In the genomic region with DNA sequence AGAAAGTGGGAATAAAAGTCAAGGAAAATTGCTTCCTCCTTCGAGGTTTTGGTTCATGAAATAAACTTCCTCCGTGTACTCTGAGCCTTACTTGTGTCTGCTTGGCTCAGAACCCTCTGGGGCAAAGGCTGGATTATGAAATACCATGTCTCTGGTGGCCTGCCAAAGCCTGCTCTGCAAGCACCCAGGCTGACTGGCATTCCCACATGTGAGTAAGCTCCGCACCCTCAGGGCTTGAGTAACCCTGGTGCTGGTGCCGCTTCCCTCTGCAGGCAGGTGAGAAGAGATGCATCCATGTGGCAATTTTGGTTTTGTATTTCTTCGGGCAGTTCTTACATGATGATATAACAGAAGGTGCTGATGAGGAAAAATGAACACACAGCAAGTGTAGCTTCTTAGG, we compare ENCODE assay signal across 10 mouse cellular contexts.
A peak's percentile ranks its signal among the peaks of the same experiment; 100 is the strongest.
DNase-seq lines count a peak whose midpoint lies in the region; ATAC-seq and TF ChIP-seq lines count a peak whose summit lies in the region.
"Had no signal": no experiment of that assay in that cellular context is flagged by ENCODE, and none has a peak within 500 bp of the region (broad histone marks: within the 10 kb centered on the region; RNA-seq: fewer than 3 reads in every experiment).

No protein-coding gene starts in this region.

- no peaks in the 10 kb centered on the region for H3K9me3 ChIP-seq in heart, embryonic 12.5 days (replicated peaks)
- H3K9me3 ChIP-seq in embryonic facial prominence, embryonic 14.5 days (ENCODE audit: control insufficient read depth, low read length): no peaks in the 10 kb centered on the region
- H3K9me3 ChIP-seq in stomach, embryonic 16.5 days (replicated peaks; ENCODE audit: control insufficient read depth, low read length): no peaks in the 10 kb centered on the region
- H3K9me3 ChIP-seq in midbrain, embryonic 13.5 days: no peaks in the 10 kb centered on the region

- TF ChIP-seq POLR2A in heart, adult 2 months (IDR thresholded peaks at IDR 0.05; ENCODE audit: insufficient read depth, low read depth, low read length): no peak

- H3K79me2 ChIP-seq in heart, adult 2 months (replicated peaks; ENCODE audit: control insufficient read depth, insufficient read depth, low read length): no peaks in the 10 kb centered on the region

- ATAC-seq in heart, embryonic 12.5 days (ENCODE audit: insufficient number of reproducible peaks, low FRiP score): no peak
- ATAC-seq in embryonic facial prominence, embryonic 14.5 days (ENCODE audit: low read depth): peak; percentile 79
- ATAC-seq in stomach, embryonic 16.5 days (ENCODE audit: insufficient read depth, low FRiP score): peak; percentile 68
- ATAC-seq in midbrain, embryonic 13.5 days: no peak
- ATAC-seq: forebrain, embryonic 14.5 days had no signal

- no peak overlapping the region for H3K4me2 ChIP-seq in heart, embryonic 12.5 days
- H3K4me2 ChIP-seq in embryonic facial prominence, embryonic 14.5 days (ENCODE audit: low read depth, low read length): no peak overlapping the region
- no peak overlapping the region for H3K4me2 ChIP-seq in stomach, embryonic 16.5 days (ENCODE audit: low read depth, low read length)
- H3K4me2 ChIP-seq in midbrain, embryonic 13.5 days (replicated peaks): no peak overlapping the region

- H3K4me3 ChIP-seq in heart, adult 2 months: no peak overlapping the region
- H3K4me3 ChIP-seq in heart, embryonic 12.5 days: no peak overlapping the region
- H3K4me3 ChIP-seq in embryonic facial prominence, embryonic 14.5 days (ENCODE audit: low read depth, low read length): no peak overlapping the region
- H3K4me3 ChIP-seq in stomach, embryonic 16.5 days (replicated peaks; ENCODE audit: low read length): no peak overlapping the region
- no peak overlapping the region for H3K4me3 ChIP-seq in midbrain, embryonic 13.5 days (replicated peaks)

- no peak overlapping the region for H3K9ac ChIP-seq in heart, adult 2 months (ENCODE audit: low read depth, low read length)
- H3K9ac ChIP-seq in heart, embryonic 12.5 days: no peak overlapping the region
- no peak overlapping the region for H3K9ac ChIP-seq in embryonic facial prominence, embryonic 14.5 days (ENCODE audit: low read depth, low read length)
- no peak overlapping the region for H3K9ac ChIP-seq in stomach, embryonic 16.5 days (ENCODE audit: low read length)
- no peak overlapping the region for H3K9ac ChIP-seq in midbrain, embryonic 13.5 days (replicated peaks)

- no peak overlapping the region for H3K27ac ChIP-seq in heart, adult 2 months
- H3K27ac ChIP-seq in heart, embryonic 12.5 days (ENCODE audit: poor library complexity, severe bottlenecking): no peak overlapping the region
- H3K27ac ChIP-seq in embryonic facial prominence, embryonic 14.5 days (replicated peaks; ENCODE audit: low read depth, low read length): no peak overlapping the region
- no peak overlapping the region for H3K27ac ChIP-seq in stomach, embryonic 16.5 days (ENCODE audit: low read length)
- H3K27ac ChIP-seq in midbrain, embryonic 13.5 days: no peak overlapping the region

- no peaks in the 10 kb centered on the region for H3K27me3 ChIP-seq in heart, adult 2 months (ENCODE audit: control insufficient read depth, insufficient read depth, low read length)
- peaks cover 6% of the 10 kb centered on the region for H3K27me3 ChIP-seq in heart, embryonic 12.5 days (replicated peaks)
- H3K27me3 ChIP-seq in embryonic facial prominence, embryonic 14.5 days (replicated peaks; ENCODE audit: control insufficient read depth, insufficient read depth, low read length): peaks cover 3% of the 10 kb centered on the region; the same call in 1 of the 2 replicates
- H3K27me3 ChIP-seq in stomach, embryonic 16.5 days (ENCODE audit: control insufficient read depth, insufficient read depth, low read length): no peaks in the 10 kb centered on the region
- H3K27me3 ChIP-seq in midbrain, embryonic 13.5 days: no peaks in the 10 kb centered on the region

- H3K4me1 ChIP-seq in heart, adult 2 months (ENCODE audit: control insufficient read depth, insufficient read depth, low read length): no peaks in the 10 kb centered on the region
- no peaks in the 10 kb centered on the region for H3K4me1 ChIP-seq in heart, embryonic 12.5 days (replicated peaks)
- H3K4me1 ChIP-seq in embryonic facial prominence, embryonic 14.5 days (ENCODE audit: control insufficient read depth, insufficient read depth, low read length): no peaks in the 10 kb centered on the region
- H3K4me1 ChIP-seq in stomach, embryonic 16.5 days (ENCODE audit: control insufficient read depth, insufficient read depth, low read length): no peaks in the 10 kb centered on the region
- H3K4me1 ChIP-seq in midbrain, embryonic 13.5 days (replicated peaks): no peaks in the 10 kb centered on the region

- intact Hi-C loops in heart, adult 2 months (cut with DNase I): no loop called here

- TF ChIP-seq CTCF in heart, adult 2 months (IDR thresholded peaks at IDR 0.05): peak; percentile 48

- WGBS in heart, adult 2 months: 66% methylated on average over 5 of the region's 5 CpGs
- WGBS in heart, embryonic 12.5 days: 72% methylated on average over 5 of the region's 5 CpGs
- WGBS in embryonic facial prominence, embryonic 14.5 days: 51% methylated on average over 5 of the region's 5 CpGs
- WGBS in stomach, embryonic 16.5 days: 66% methylated on average over 5 of the region's 5 CpGs
- WGBS in midbrain, embryonic 13.5 days: 79% methylated on average over 5 of the region's 5 CpGs

- H3K36me3 ChIP-seq in heart, adult 2 months (ENCODE audit: control insufficient read depth, insufficient read depth, low read length): no peaks in the 10 kb centered on the region
- H3K36me3 ChIP-seq in heart, embryonic 12.5 days: no peaks in the 10 kb centered on the region
- H3K36me3 ChIP-seq in embryonic facial prominence, embryonic 14.5 days (ENCODE audit: control insufficient read depth, insufficient read depth, low read length): no peaks in the 10 kb centered on the region
- no peaks in the 10 kb centered on the region for H3K36me3 ChIP-seq in stomach, embryonic 16.5 days (ENCODE audit: control insufficient read depth, insufficient read depth, low read length)
- H3K36me3 ChIP-seq in midbrain, embryonic 13.5 days: no peaks in the 10 kb centered on the region

- peak; percentile 41 to 74 for DNase-seq in heart, adult 2 months
- peak; percentile 82 for DNase-seq in embryonic facial prominence, embryonic 14.5 days (ENCODE audit: low spot score)
- peak; percentile 90 for DNase-seq in kidney, postnatal 14 days
- DNase-seq in thymus, postnatal 25 days: no peak
- DNase-seq in frontal cortex, adult 2 months (ENCODE audit: extremely low spot score in 1 of 2, low spot score in 1 of 2): no peak
- DNase-seq: right cerebral cortex, postnatal 14 days had no signal

- no peak for TF ChIP-seq EP300 in heart, adult 2 months (IDR thresholded peaks at IDR 0.05; ENCODE audit: insufficient read depth, low read depth, low read length)

Comparison
In these comparisons a context has a peak if more than half of its experiments do, and no peak if none do; other contexts are left out.
1. DNase-seq: peak in heart, adult 2 months (2 of 2), embryonic facial prominence, embryonic 14.5 days (single experiment) and kidney, postnatal 14 days (single experiment); none in thymus, postnatal 25 days (single experiment) and frontal cortex, adult 2 months (0 of 2).
2. ATAC-seq: peak in embryonic facial prominence, embryonic 14.5 days (single experiment) and stomach, embryonic 16.5 days (single experiment); none in heart, embryonic 12.5 days (single experiment) and midbrain, embryonic 13.5 days (single experiment).